9 mouse cellular contexts compared by ENCODE assay signal in the genomic region with DNA sequence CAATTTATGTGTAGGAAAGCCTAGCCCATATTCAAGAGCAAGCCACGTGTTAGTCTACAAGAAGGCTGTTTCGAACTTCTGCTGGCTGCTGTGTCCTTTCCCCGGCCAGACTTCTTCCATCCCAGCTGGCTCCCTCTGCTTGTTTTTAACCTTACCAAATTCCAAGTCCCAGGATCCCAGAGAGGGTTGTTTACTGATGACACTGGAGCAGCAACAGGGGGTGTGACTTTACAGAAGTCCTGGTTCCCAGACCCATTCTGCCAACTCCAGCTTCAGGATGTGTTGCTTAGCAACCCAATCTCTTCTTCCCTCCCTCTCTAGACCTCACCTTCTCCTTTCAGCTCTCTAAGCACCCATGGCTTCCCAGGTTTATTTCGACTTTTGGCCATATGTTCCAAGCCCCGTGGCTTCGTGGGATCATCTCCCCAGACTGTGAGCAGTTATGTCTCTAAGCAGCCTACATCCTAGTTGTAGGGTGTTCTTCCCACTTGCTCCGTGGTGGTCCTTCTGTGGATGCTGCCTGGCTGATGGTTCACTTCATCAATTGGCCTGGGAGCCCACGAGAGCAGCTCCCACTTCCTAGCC. TPM values are rescaled to one million over a fixed set of nuclear protein-coding genes. Genes with fewer than 3 reads are reported as not detected.
DNase-seq lines count a peak whose midpoint lies in the region; ATAC-seq and TF ChIP-seq lines count a peak whose summit lies in the region.
"Had no signal": no experiment of that assay in that cellular context is flagged by ENCODE, and none has a peak within 500 bp of the region (broad histone marks: within the 10 kb centered on the region; RNA-seq: fewer than 3 reads in every experiment).

No protein-coding gene starts in this region.

- H3K4me1 ChIP-seq in forebrain, embryonic 10.5 days, result peaks cover 72% of the 10 kb centered on the region
- H3K4me1 ChIP-seq in forebrain, embryonic 11.5 days (replicated peaks; ENCODE audit: control insufficient read depth, insufficient read depth, low read length), result peaks cover 18% of the 10 kb centered on the region
- H3K4me1 ChIP-seq in kidney, embryonic 14.5 days (ENCODE audit: control insufficient read depth, insufficient read depth, low read length), result peaks cover 26% of the 10 kb centered on the region
- H3K4me1 ChIP-seq in forebrain, embryonic 14.5 days (ENCODE audit: control insufficient read depth, insufficient read depth, low read length), result peaks cover 18% of the 10 kb centered on the region
- H3K4me1 ChIP-seq in midbrain, embryonic 16.5 days (ENCODE audit: control insufficient read depth, insufficient read depth, low read length), result peaks cover 12% of the 10 kb centered on the region
- H3K4me1 ChIP-seq in liver, postnatal 0 days (ENCODE audit: insufficient read depth), result peaks cover 7% of the 10 kb centered on the region; the same call in 1 of the 2 replicates

- H3K9me3 ChIP-seq in forebrain, embryonic 10.5 days, result no peaks in the 10 kb centered on the region
- H3K9me3 ChIP-seq in forebrain, embryonic 11.5 days (ENCODE audit: control insufficient read depth, low read length), result no peaks in the 10 kb centered on the region
- no peaks in the 10 kb centered on the region for H3K9me3 ChIP-seq in kidney, embryonic 14.5 days (ENCODE audit: control insufficient read depth, low read length)
- no peaks in the 10 kb centered on the region for H3K9me3 ChIP-seq in forebrain, embryonic 14.5 days (replicated peaks; ENCODE audit: control insufficient read depth, low read length)
- no peaks in the 10 kb centered on the region for H3K9me3 ChIP-seq in midbrain, embryonic 16.5 days (replicated peaks; ENCODE audit: control insufficient read depth, low read length, poor library complexity, severe bottlenecking)
- H3K9me3 ChIP-seq in liver, postnatal 0 days (ENCODE audit: low read length), result no peaks in the 10 kb centered on the region

- no peak for TF ChIP-seq EP300 in liver, postnatal 0 days (IDR thresholded peaks at IDR 0.05; ENCODE audit: low read depth)

- no peak for TF ChIP-seq CTCF in liver, postnatal 0 days (IDR thresholded peaks at IDR 0.05; ENCODE audit: low read depth)

- H3K36me3 ChIP-seq in forebrain, embryonic 10.5 days (replicated peaks), result no peaks in the 10 kb centered on the region
- no peaks in the 10 kb centered on the region for H3K36me3 ChIP-seq in forebrain, embryonic 11.5 days (ENCODE audit: control insufficient read depth, insufficient read depth, low read length)
- H3K36me3 ChIP-seq in kidney, embryonic 14.5 days (ENCODE audit: control insufficient read depth, insufficient read depth, low read length), result no peaks in the 10 kb centered on the region
- no peaks in the 10 kb centered on the region for H3K36me3 ChIP-seq in forebrain, embryonic 14.5 days (ENCODE audit: control insufficient read depth, insufficient read depth, low read length)
- no peaks in the 10 kb centered on the region for H3K36me3 ChIP-seq in midbrain, embryonic 16.5 days (ENCODE audit: control insufficient read depth, insufficient read depth, low read length)
- no peaks in the 10 kb centered on the region for H3K36me3 ChIP-seq in liver, postnatal 0 days (replicated peaks; ENCODE audit: insufficient read depth, low read length)

- no peak overlapping the region for H3K4me3 ChIP-seq in forebrain, embryonic 10.5 days
- no peak overlapping the region for H3K4me3 ChIP-seq in forebrain, embryonic 11.5 days (ENCODE audit: low read depth, low read length)
- no peak overlapping the region for H3K4me3 ChIP-seq in kidney, embryonic 14.5 days (ENCODE audit: low read length)
- H3K4me3 ChIP-seq in forebrain, embryonic 14.5 days (ENCODE audit: low read depth, low read length), result no peak overlapping the region
- no peak overlapping the region for H3K4me3 ChIP-seq in midbrain, embryonic 16.5 days (ENCODE audit: low read depth, low read length)
- no peak overlapping the region for H3K4me3 ChIP-seq in liver, postnatal 0 days (ENCODE audit: low read depth, low read length)

- no peak for ATAC-seq in forebrain, embryonic 11.5 days (replicated peaks; ENCODE audit: low FRiP score)
- no peak for ATAC-seq in kidney, embryonic 14.5 days (ENCODE audit: low FRiP score, low TSS enrichment)
- 0 out of 2 replicates have a peak, but pooled peaks have one; percentile 19 for ATAC-seq in forebrain, embryonic 14.5 days
- ATAC-seq in midbrain, embryonic 16.5 days, result no peak
- ATAC-seq in erythroid progenitor cell, adult 5-6 weeks (replicated peaks; ENCODE audit: low FRiP score, poor library complexity, severe bottlenecking), result no peak
- no peak for ATAC-seq in liver, postnatal 0 days
- ATAC-seq: inflammation-experienced regulatory T-cells, adult 6 months had no signal

- H3K27ac ChIP-seq in forebrain, embryonic 10.5 days, result peak overlapping the region; percentile 54
- no peak overlapping the region for H3K27ac ChIP-seq in forebrain, embryonic 11.5 days (ENCODE audit: low read depth, low read length)
- H3K27ac ChIP-seq in kidney, embryonic 14.5 days (ENCODE audit: low read depth, low read length), result peak overlapping the region; percentile 25; the same call in 1 of the 2 replicates
- H3K27ac ChIP-seq in forebrain, embryonic 14.5 days (ENCODE audit: low read depth, low read length), result no peak overlapping the region
- H3K27ac ChIP-seq in midbrain, embryonic 16.5 days (ENCODE audit: low read length), result peak overlapping the region; percentile 40; the same call in 1 of the 2 replicates
- no peak overlapping the region for H3K27ac ChIP-seq in liver, postnatal 0 days (ENCODE audit: low read depth)

- WGBS in forebrain, embryonic 10.5 days, result 65% methylated on average over 8 of the region's 8 CpGs
- WGBS in forebrain, embryonic 11.5 days, result 57% methylated on average over 8 of the region's 8 CpGs
- 49% methylated on average over 8 of the region's 8 CpGs for WGBS in kidney, embryonic 14.5 days
- whole genome bisulfite sequencing in forebrain, embryonic 14.5 days, result 66% methylated on average over 8 of the region's 8 CpGs
- WGBS in midbrain, embryonic 16.5 days, result 60% methylated on average over 8 of the region's 8 CpGs
- 41% methylated on average over 8 of the region's 8 CpGs for WGBS in liver, postnatal 0 days (ENCODE audit: insufficient replicate concordance)

- DNase-seq in forebrain, embryonic 10.5 days (ENCODE audit: extremely low spot score, low spot score), result no peak
- DNase-seq in forebrain, embryonic 11.5 days (ENCODE audit: low spot score), result no peak
- DNase-seq in kidney, adult 9 months, result no peak
- no peak for DNase-seq in forebrain, embryonic 14.5 days (ENCODE audit: low spot score)
- no peak for DNase-seq in liver, postnatal 0 days

- no peak overlapping the region for H3K4me2 ChIP-seq in forebrain, embryonic 11.5 days (ENCODE audit: low read depth, low read length, severe bottlenecking)
- no peak overlapping the region for H3K4me2 ChIP-seq in kidney, embryonic 14.5 days (replicated peaks; ENCODE audit: low read depth, low read length)
- no peak overlapping the region for H3K4me2 ChIP-seq in forebrain, embryonic 14.5 days (ENCODE audit: low read length)
- H3K4me2 ChIP-seq in midbrain, embryonic 16.5 days (ENCODE audit: low read length), result no peak overlapping the region
- no peak overlapping the region for H3K4me2 ChIP-seq in liver, postnatal 0 days (ENCODE audit: low read depth, low read length)

- H3K27me3 ChIP-seq in forebrain, embryonic 10.5 days (ENCODE audit: poor library complexity, severe bottlenecking), result peaks cover 48% of the 10 kb centered on the region
- H3K27me3 ChIP-seq in forebrain, embryonic 11.5 days (ENCODE audit: control insufficient read depth, insufficient read depth, low read length), result no peaks in the 10 kb centered on the region
- H3K27me3 ChIP-seq in kidney, embryonic 14.5 days (ENCODE audit: control insufficient read depth, insufficient read depth, low read length), result no peaks in the 10 kb centered on the region; the same call in 1 of the 2 replicates
- H3K27me3 ChIP-seq in forebrain, embryonic 14.5 days (replicated peaks; ENCODE audit: control insufficient read depth, insufficient read depth, low read length), result peaks cover 17% of the 10 kb centered on the region; the same call in 1 of the 2 replicates
- peaks cover 3% of the 10 kb centered on the region for H3K27me3 ChIP-seq in midbrain, embryonic 16.5 days (ENCODE audit: control insufficient read depth, insufficient read depth, low read depth, low read length)
- no peaks in the 10 kb centered on the region for H3K27me3 ChIP-seq in liver, postnatal 0 days (ENCODE audit: insufficient read depth, low read length)

- no peak overlapping the region for H3K9ac ChIP-seq in forebrain, embryonic 11.5 days (ENCODE audit: low read length)
- H3K9ac ChIP-seq in kidney, embryonic 14.5 days (ENCODE audit: low read depth, low read length), result no peak overlapping the region
- H3K9ac ChIP-seq in forebrain, embryonic 14.5 days (ENCODE audit: low read length), result no peak overlapping the region
- no peak overlapping the region for H3K9ac ChIP-seq in midbrain, embryonic 16.5 days (ENCODE audit: low read depth, low read length)
- no peak overlapping the region for H3K9ac ChIP-seq in liver, postnatal 0 days (replicated peaks)

RNA-seq across cellular contexts. Expression of a gene that starts 20.2 kb away (rescaled TPM):
- 71.1 and 73.6 TPM in 2 replicates for polyA plus RNA-seq in forebrain, embryonic 10.5 days (2016; fragmentation: Nextera tagmentation; extraction: Ambion mirVana)
- 97.9 and 102 TPM in 2 replicates for polyA plus RNA-seq in forebrain, embryonic 11.5 days (2014; fragmentation: Nextera tagmentation; extraction: Ambion mirVana)
- polyA plus RNA-seq in kidney, embryonic 14.5 days (2014; fragmentation: Nextera tagmentation; extraction: Ambion mirVana), result 69.3 and 80.4 TPM in 2 replicates
- polyA plus RNA-seq in forebrain, embryonic 14.5 days (2014; fragmentation: Nextera tagmentation; extraction: Ambion mirVana), result 33.2 and 40.1 TPM in 2 replicates
- polyA plus RNA-seq in midbrain, embryonic 16.5 days (2015; fragmentation: Nextera tagmentation; extraction: Ambion mirVana), result 88.1 and 94.5 TPM in 2 replicates
- total RNA-seq in erythroid progenitor cell, adult 5-6 weeks (2015; ENCODE audit: low replicate concordance), result 3.4 and 6.1 TPM in 2 replicates
- total RNA-seq in erythroid progenitor cell, adult 5-6 weeks (2017; ENCODE audit: low replicate concordance), result 2.4 and 3.7 TPM in 2 replicates
- 1.6 and 1.8 TPM in 2 replicates for polyA plus RNA-seq in liver, postnatal 0 days (2015; fragmentation: Nextera tagmentation; extraction: Ambion mirVana)

Comparison
In these comparisons a context has a peak if more than half of its experiments do, and no peak if none do; other contexts are left out.
1. H3K27ac ChIP-seq: peak in forebrain, embryonic 10.5 days (single experiment), kidney, embryonic 14.5 days (single experiment) and midbrain, embryonic 16.5 days (single experiment); none in forebrain, embryonic 11.5 days (single experiment), forebrain, embryonic 14.5 days (single experiment) and liver, postnatal 0 days (single experiment).
2. RNA of a gene that starts 20.2 kb away (polyA plus RNA-seq): 97.9 to 102 TPM in forebrain, embryonic 11.5 days, 88.1 to 94.5 TPM in midbrain, embryonic 16.5 days, 69.3 to 80.4 TPM in kidney, embryonic 14.5 days, 71.1 to 73.6 TPM in forebrain, embryonic 10.5 days and 33.2 to 40.1 TPM in forebrain, embryonic 14.5 days; 1.6 to 1.8 TPM in liver, postnatal 0 days; every median in the first group is over 10 times any median in the second.